Mouse (Mus musculus) liver, embryonic 14.5 days (tissue): ENCODE measurements at regions not wholly inside any gene's neighbourhood (a gene's known extent, or its start where the extent isn't known, plus 50 kb on each side); places are given as distances from the start of the nearest gene placed in this dataset.

Experiments used
- CTCF ChIP-seq: IDR thresholded peaks from 2 replicates; pipeline ENCODE4 v1.5.1; 2016; ENCODE audit warnings: antibody characterized with exemption, low read depth, control low read depth
- EP300 ChIP-seq: IDR thresholded peaks from 2 replicates; pipeline ENCODE4 v1.6.1; 2016; ENCODE audit warnings: antibody characterized with exemption, low read depth

- TF ChIP-seq CTCF = no peak
- TF ChIP-seq EP300 = no peak
Measured at GRCm38 (mm10) chr13:72829331-72829730, 200.7 kb downstream of the Irx2 start.
